Mouse (Mus musculus) monocyte, adult 5-6 weeks (primary cell): ENCODE results near the gene Dnal4. TPM values are rescaled to one million over a fixed set of nuclear protein-coding genes. Genes with fewer than 3 reads are reported as not detected.
A peak's percentile ranks its signal among the peaks of the same experiment; 100 is the strongest.

Experiments
- ATAC-seq: fragments of 153-309, 156-312 bp; replicated peaks from 2 replicates; pipeline ENCODE4 v1.8.0; 2017; ENCODE audit warnings: mild to moderate bottlenecking; ENCODE audit not compliant: low TSS enrichment, insufficient number of reproducible peaks, severe bottlenecking, poor library complexity, low FRiP score
- total RNA-seq: library from RNA; stranded (forward); fragments of 200-1000, 200-491, 200-594 nt; gene quantifications from 3 replicates; pipeline ENCODE4 v1.2.3, GENCODE M21; 2017

Gene Dnal4
- total RNA-seq, 1 experiment from 2014 or later, result 15.0 TPM

- ATAC-seq, result no peak
Observed at GRCm38 (mm10) chr15:79767327-79767961, 10.2 kb downstream of the Dnal4 start.

GRCm38 (mm10) chr15:79766586-79767071 is 11.0 kb downstream of the Dnal4 start:
- no peak for ATAC-seq

- no peak for ATAC-seq
Observed at GRCm38 (mm10) chr15:79766168-79766567, 11.5 kb downstream of the Dnal4 start.

GRCm38 (mm10) chr15:79765361-79765760 is 12.3 kb downstream of the Dnal4 start:
- ATAC-seq, result no peak

GRCm38 (mm10) chr15:79764539-79765267 is 12.9 kb downstream of the Dnal4 start:
- no peak for ATAC-seq

- no peak for ATAC-seq
Observed at GRCm38 (mm10) chr15:79763601-79764246, 13.9 kb downstream of the Dnal4 start.

GRCm38 (mm10) chr15:79763001-79763400 is 14.6 kb downstream of the Dnal4 start:
- no peak for ATAC-seq

GRCm38 (mm10) chr15:79760956-79761355 is 16.7 kb downstream of the Dnal4 start:
- no peak for ATAC-seq

GRCm38 (mm10) chr15:79757118-79757517 is 20.5 kb downstream of the Dnal4 start:
- peak; percentile 63 for ATAC-seq

GRCm38 (mm10) chr15:79755977-79756625 is 21.5 kb downstream of the Dnal4 start:
- no peak for ATAC-seq

GRCm38 (mm10) chr15:79755176-79755575 is 22.5 kb downstream of the Dnal4 start:
- no peak for ATAC-seq

GRCm38 (mm10) chr15:79753873-79754272 is 23.8 kb downstream of the Dnal4 start:
- no peak for ATAC-seq

- ATAC-seq, result no peak
Observed at GRCm38 (mm10) chr15:79753420-79753752, 24.3 kb downstream of the Dnal4 start.

- ATAC-seq, result peak; percentile 72
Observed at GRCm38 (mm10) chr15:79752742-79753419, 24.8 kb downstream of the Dnal4 start.

- peak; percentile 46 for ATAC-seq
Observed at GRCm38 (mm10) chr15:79751772-79752171, 25.9 kb downstream of the Dnal4 start.

- no peak for ATAC-seq
Observed at GRCm38 (mm10) chr15:79750266-79750665, 27.4 kb downstream of the Dnal4 start.

GRCm38 (mm10) chr15:79749162-79749561 is 28.5 kb downstream of the Dnal4 start:
- ATAC-seq, result no peak

GRCm38 (mm10) chr15:79747998-79748397 is 29.7 kb downstream of the Dnal4 start:
- ATAC-seq, result no peak; the same call in 1 of the 2 replicates

GRCm38 (mm10) chr15:79745883-79746282 is 31.8 kb downstream of the Dnal4 start:
- ATAC-seq, result no peak
